Mouse (Mus musculus) thymus, adult 18-20 months (tissue): ENCODE data around the gene Bax.

Source experiments
- DNase-seq, 2 experiments: peaks; one replicate each; pipeline ENCODE4 v3.0.0; 2022; ENCODE audit warnings: mixed read lengths in 2 of 2

Gene Bax

GRCm38 (mm10) chr7:45413864-45414739 lies 52.6 kb downstream of the Bax start:
- DNase-seq, result peak in 1 of 2 experiments; percentile 17

GRCm38 (mm10) chr7:45413113-45413863 lies 53.4 kb downstream of the Bax start, which contains the start of gene Ntf5:
Ntf5 (plus strand) TSS chr7:45413695.
- DNase-seq, result peak in 1 of 2 experiments; percentile 2

GRCm38 (mm10) chr7:45412421-45412820 lies 54.3 kb downstream of the Bax start:
- peak in 1 of 2 experiments; percentile 1 for DNase-seq
